Comparison of ENCODE assay signal across 9 mouse cellular contexts in genomic region chr11:106302634-106303033, GRCm38 (mm10). TPM values are rescaled to one million over a fixed set of nuclear protein-coding genes. Genes with fewer than 3 reads are reported as not detected.
DNase-seq lines count a peak whose midpoint lies in the region; ATAC-seq lines count a peak whose summit lies in the region.
"Had no signal": no experiment of that assay in that cellular context is flagged by ENCODE, and none has a peak within 500 bp of the region (broad histone marks: within the 10 kb centered on the region; RNA-seq: fewer than 3 reads in every experiment).

No protein-coding gene starts in this region.

- no peaks in the 10 kb centered on the region for H3K27me3 ChIP-seq in embryonic facial prominence, embryonic 10.5 days (replicated peaks; ENCODE audit: low read depth, poor library complexity, severe bottlenecking)
- H3K27me3 ChIP-seq: hindbrain, embryonic 15.5 days had no signal

- no peaks in the 10 kb centered on the region for H3K9me3 ChIP-seq in embryonic facial prominence, embryonic 10.5 days
- H3K9me3 ChIP-seq: hindbrain, embryonic 15.5 days had no signal

- no peak for ATAC-seq in inflammation-experienced regulatory T-cells, adult 6 months

- no peak overlapping the region for H3K4me3 ChIP-seq in embryonic facial prominence, embryonic 10.5 days
- H3K4me3 ChIP-seq: hindbrain, embryonic 15.5 days had no signal

- no peaks in the 10 kb centered on the region for H3K4me1 ChIP-seq in embryonic facial prominence, embryonic 10.5 days
- H3K4me1 ChIP-seq: hindbrain, embryonic 15.5 days had no signal

- no peak overlapping the region for H3K27ac ChIP-seq in embryonic facial prominence, embryonic 10.5 days (replicated peaks)
- H3K27ac ChIP-seq: hindbrain, embryonic 15.5 days had no signal

- H3K36me3 ChIP-seq in embryonic facial prominence, embryonic 10.5 days (replicated peaks) = no peaks in the 10 kb centered on the region
- H3K36me3 ChIP-seq: hindbrain, embryonic 15.5 days had no signal

- WGBS in embryonic facial prominence, embryonic 10.5 days = 15% methylated on average over 2 of the region's 2 CpGs

- peak; percentile 46 for DNase-seq in layer of hippocampus, adult 11-12 months (ENCODE audit: low spot score)
- DNase-seq in layer of hippocampus, adult 8-10 months (ENCODE audit: low spot score in 2 of 2) = no peak
- peak; percentile 47 to 67 for DNase-seq in CD8-positive naive resting alpha-beta T cell, adult 2 months (ENCODE audit: low read depth in 2 of 2, low spot score in 2 of 2)
- DNase-seq in adrenal gland, adult 2 months = peak; percentile 46
- peak; percentile 79 for DNase-seq in embryonic facial prominence, embryonic 10.5 days (ENCODE audit: low spot score)
- DNase-seq in kidney, postnatal 14 days = peak; percentile 67
- DNase-seq in mesoderm, embryonic 11.5 days (ENCODE audit: low read depth, low spot score) = peak; percentile 82

RNA-seq across cellular contexts. Expression of gene Gh, which starts 1.0 kb away (rescaled TPM):
- 1 to 10 TPM in 1 of 4 experiments, under 1 TPM in 1, not detected in 2; 0.57 to 1.7 TPM for total RNA-seq in layer of hippocampus, adult 8-10 months (2022)
- total RNA-seq in adrenal gland, adult 2 months (2021) = not detected
- not detected in 2 replicates for polyA plus RNA-seq in adrenal gland, adult 2 months (2012; rRNA removed)
- not detected in 2 replicates for polyA plus RNA-seq in embryonic facial prominence, embryonic 10.5 days (2016; fragmentation: Nextera tagmentation; extraction: Ambion mirVana)
- not detected for polyA plus RNA-seq in inflammation-experienced regulatory T-cells, adult 6 months (2017; shearing (Covaris generic))
- polyA plus RNA-seq: hindbrain, embryonic 15.5 days had no signal

RNA-seq across cellular contexts. Expression of gene Cd79b, which starts 11.9 kb away (rescaled TPM):
- total RNA-seq in layer of hippocampus, adult 8-10 months (2022) = under 1 TPM in 1 of 4 experiments, not detected in 3; 0.39 TPM
- under 1 TPM; 0.79 to 0.81 TPM for total RNA-seq in adrenal gland, adult 2 months (2021)
- polyA plus RNA-seq in adrenal gland, adult 2 months (2012; rRNA removed) = 0.93 and 1.1 TPM in 2 replicates
- 0.91 and 1.7 TPM in 2 replicates for polyA plus RNA-seq in embryonic facial prominence, embryonic 10.5 days (2016; fragmentation: Nextera tagmentation; extraction: Ambion mirVana)
- polyA plus RNA-seq in inflammation-experienced regulatory T-cells, adult 6 months (2017; shearing (Covaris generic)) = 10 to 100 TPM; 29.4 to 76.0 (median 49.1) TPM

RNA-seq across cellular contexts. Expression of gene Tcam1, which starts 26.2 kb away (rescaled TPM):
- under 1 TPM in 2 of 4 experiments, not detected in 2; 0.16 to 0.20 TPM for total RNA-seq in layer of hippocampus, adult 8-10 months (2022)
- total RNA-seq in adrenal gland, adult 2 months (2021) = under 1 TPM; 0.10 to 0.26 TPM
- not detected in 2 replicates for polyA plus RNA-seq in adrenal gland, adult 2 months (2012; rRNA removed)
- polyA plus RNA-seq in embryonic facial prominence, embryonic 10.5 days (2016; fragmentation: Nextera tagmentation; extraction: Ambion mirVana) = 0.21 and 0.28 TPM in 2 replicates
- under 1 TPM in 2 of 3 experiments, not detected in 1; 0.09 to 0.14 TPM for polyA plus RNA-seq in inflammation-experienced regulatory T-cells, adult 6 months (2017; shearing (Covaris generic))

RNA-seq across cellular contexts. Expression of gene Smarcd2, which starts 29.9 kb away (rescaled TPM):
- 10 to 100 TPM; 29.1 to 34.7 (median 31.2) TPM for total RNA-seq in layer of hippocampus, adult 8-10 months (2022)
- total RNA-seq in adrenal gland, adult 2 months (2021) = 10 to 100 TPM; 64.5 to 80.6 TPM
- polyA plus RNA-seq in adrenal gland, adult 2 months (2012; rRNA removed) = 112 and 121 TPM in 2 replicates
- polyA plus RNA-seq in embryonic facial prominence, embryonic 10.5 days (2016; fragmentation: Nextera tagmentation; extraction: Ambion mirVana) = 35.9 and 37.1 TPM in 2 replicates
- 10 to 100 TPM; 16.2 to 24.9 (median 23.1) TPM for polyA plus RNA-seq in inflammation-experienced regulatory T-cells, adult 6 months (2017; shearing (Covaris generic))

RNA-seq across cellular contexts. Expression of gene Psmc5, which starts 46.7 kb away (rescaled TPM):
- 100 to 1,000 TPM; 164 to 180 (median 176) TPM for total RNA-seq in layer of hippocampus, adult 8-10 months (2022)
- total RNA-seq in adrenal gland, adult 2 months (2021) = 100 to 1,000 TPM; 138 to 164 TPM
- polyA plus RNA-seq in adrenal gland, adult 2 months (2012; rRNA removed) = 12.4 and 12.9 TPM in 2 replicates
- 419 and 430 TPM in 2 replicates for polyA plus RNA-seq in embryonic facial prominence, embryonic 10.5 days (2016; fragmentation: Nextera tagmentation; extraction: Ambion mirVana)
- polyA plus RNA-seq in inflammation-experienced regulatory T-cells, adult 6 months (2017; shearing (Covaris generic)) = 100 to 1,000 TPM; 145 to 157 (median 154) TPM

Comparison
In these comparisons a context has a peak if more than half of its experiments do, and no peak if none do; other contexts are left out.
1. DNase-seq: peak in layer of hippocampus, adult 11-12 months (single experiment), CD8-positive naive resting alpha-beta T cell, adult 2 months (2 of 2), adrenal gland, adult 2 months (single experiment), embryonic facial prominence, embryonic 10.5 days (single experiment), kidney, postnatal 14 days (single experiment) and mesoderm, embryonic 11.5 days (single experiment); none in layer of hippocampus, adult 8-10 months (0 of 2).
2. RNA of gene Cd79b, which starts 11.9 kb away (polyA plus RNA-seq): 29.4 to 76.0 TPM in inflammation-experienced regulatory T-cells, adult 6 months; 0.93 to 1.1 TPM in adrenal gland, adult 2 months and 0.91 to 1.7 TPM in embryonic facial prominence, embryonic 10.5 days; every median in the first group is over 10 times any median in the second.